Mouse (Mus musculus) thymus, adult 2 months (tissue): ENCODE data around the gene Glp2r.

Source experiments
- CTCF ChIP-seq: fragments of 200-500 bp; IDR thresholded peaks from 2 replicates; pipeline ENCODE4 v1.5.1; 2012; ENCODE audit warnings: mild to moderate bottlenecking, control low read depth, low read length, moderate library complexity, borderline replicate concordance; ENCODE audit not compliant: control insufficient read depth, poor library complexity, insufficient read depth; ENCODE audit errors: extremely low read depth
- POLR2A ChIP-seq: fragments of 200-500 bp; IDR thresholded peaks from 2 replicates; pipeline ENCODE4 v1.6.1; 2012; ENCODE audit warnings: mild to moderate bottlenecking, low read length, control low read depth, moderate library complexity; ENCODE audit not compliant: control insufficient read depth, poor library complexity, insufficient read depth; ENCODE audit errors: extremely low read depth

DNA sequence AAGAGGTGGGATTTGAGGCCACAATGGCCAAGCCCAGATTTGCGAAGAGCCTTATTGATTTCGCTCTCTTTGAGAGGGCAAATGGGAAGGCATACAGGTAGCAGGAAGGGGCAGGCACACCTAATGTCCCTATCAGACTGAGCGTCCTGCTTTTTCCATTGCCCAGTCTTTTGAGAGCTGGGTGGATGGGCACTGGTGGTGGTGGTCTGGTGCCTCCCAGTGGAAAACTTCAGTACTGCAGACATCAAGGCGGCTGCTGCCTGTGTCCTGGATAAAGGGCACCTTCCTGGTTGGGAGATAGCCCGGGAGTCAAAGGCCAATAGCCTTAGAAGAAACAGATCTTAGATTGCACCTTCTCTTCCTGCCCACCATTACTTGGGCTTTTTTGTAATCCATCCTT lies 123.2 kb downstream of the Glp2r start:
- TF ChIP-seq POLR2A (no peak), CTCF (peak; percentile 55; the same call in 1 of the 2 replicates)
